Mouse (Mus musculus): ENCODE data around the gene Psmd7.
"Not testable (repeated sequence)": the region's sequence is repeated elsewhere in the genome, so short reads cannot be mapped to it uniquely, and the experiment has no call there.

The Psmd7 gene

DNA sequence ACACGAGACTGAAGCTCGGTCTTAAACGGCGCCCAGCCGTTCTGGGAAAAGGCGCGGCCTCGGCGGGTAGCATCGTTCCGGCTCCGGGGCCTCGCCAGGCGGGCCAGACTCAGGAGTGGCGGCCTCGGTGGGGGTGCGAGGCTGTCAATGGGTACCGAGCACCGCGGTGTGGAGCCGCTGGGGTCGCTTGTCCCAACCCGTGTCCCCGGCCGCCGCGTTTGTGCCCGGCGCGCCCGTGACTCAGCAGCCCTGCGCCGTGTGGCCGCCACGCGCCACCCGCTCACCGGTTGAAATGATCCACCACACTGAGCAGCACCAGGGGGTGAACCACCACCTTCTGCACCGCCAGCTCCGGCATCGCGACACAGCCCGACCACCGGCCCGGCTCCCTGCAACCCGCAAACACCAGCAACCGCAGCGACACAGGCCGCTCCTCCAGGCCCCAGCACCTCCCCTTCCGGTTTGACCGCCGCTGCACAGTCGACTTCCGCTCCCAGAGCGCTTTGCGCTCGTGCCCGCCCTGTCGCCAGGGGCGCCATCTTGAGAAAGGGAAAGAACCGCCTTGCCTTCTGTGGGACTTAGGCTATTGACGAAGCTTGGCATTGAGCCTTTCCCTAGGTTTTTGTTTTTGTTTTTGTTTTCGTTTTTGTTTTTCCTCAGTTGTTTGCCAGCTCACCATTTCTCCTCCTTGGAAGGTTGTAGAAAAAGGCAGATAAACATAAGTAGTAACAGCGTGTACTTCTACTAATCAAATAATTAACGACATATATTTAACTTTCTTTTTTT lies at the start of gene Psmd7:
TSS of gene Psmd7 (minus strand) at position 470 of the 786 bp plus-strand sequence.
- peak; percentile 94 for DNase-seq (ENCODE audit: low read depth, low spot score)

DNA sequence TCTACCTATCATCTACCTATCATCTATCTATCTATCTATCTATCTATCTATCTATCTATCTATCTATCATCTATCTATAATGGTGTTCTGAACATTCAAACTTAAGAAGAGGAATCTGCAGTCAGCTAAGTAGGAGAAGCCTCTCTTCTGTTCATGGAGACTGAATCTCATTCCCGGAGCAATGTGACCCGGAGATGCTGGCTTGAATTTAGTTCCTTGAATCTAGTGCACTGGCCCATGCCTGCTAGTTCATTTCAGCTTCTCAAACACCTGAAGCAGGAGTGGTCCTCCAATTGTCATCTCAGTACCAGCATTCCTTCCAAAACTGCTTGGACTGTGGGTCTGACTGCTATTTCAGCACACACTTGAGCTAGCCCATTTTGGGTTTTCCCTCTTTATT lies 45.5 kb upstream of the Psmd7 start:
- no peak for DNase-seq (ENCODE audit: low read depth, low spot score)

DNA sequence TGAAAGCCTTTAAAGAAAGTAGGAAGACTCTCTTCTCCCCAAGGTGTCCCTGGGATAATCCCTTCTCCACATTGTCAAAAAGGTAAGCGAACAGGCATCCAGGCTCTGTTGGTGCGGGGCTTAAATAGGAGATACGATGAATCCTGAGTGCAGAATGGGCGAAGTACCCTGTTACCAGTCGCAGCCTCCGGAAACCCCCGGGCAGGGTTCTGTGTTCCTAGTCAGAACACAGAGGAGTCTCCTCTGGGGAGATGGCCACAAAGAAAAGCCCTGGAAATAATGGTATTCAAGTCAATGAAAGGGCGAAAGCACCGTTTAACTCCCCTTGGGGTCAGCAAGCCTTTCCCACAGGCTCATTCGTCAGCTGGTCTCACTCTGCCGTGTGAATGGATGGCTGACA lies 41.4 kb upstream of the Psmd7 start:
- DNase-seq (ENCODE audit: low read depth, low spot score): no peak

DNA sequence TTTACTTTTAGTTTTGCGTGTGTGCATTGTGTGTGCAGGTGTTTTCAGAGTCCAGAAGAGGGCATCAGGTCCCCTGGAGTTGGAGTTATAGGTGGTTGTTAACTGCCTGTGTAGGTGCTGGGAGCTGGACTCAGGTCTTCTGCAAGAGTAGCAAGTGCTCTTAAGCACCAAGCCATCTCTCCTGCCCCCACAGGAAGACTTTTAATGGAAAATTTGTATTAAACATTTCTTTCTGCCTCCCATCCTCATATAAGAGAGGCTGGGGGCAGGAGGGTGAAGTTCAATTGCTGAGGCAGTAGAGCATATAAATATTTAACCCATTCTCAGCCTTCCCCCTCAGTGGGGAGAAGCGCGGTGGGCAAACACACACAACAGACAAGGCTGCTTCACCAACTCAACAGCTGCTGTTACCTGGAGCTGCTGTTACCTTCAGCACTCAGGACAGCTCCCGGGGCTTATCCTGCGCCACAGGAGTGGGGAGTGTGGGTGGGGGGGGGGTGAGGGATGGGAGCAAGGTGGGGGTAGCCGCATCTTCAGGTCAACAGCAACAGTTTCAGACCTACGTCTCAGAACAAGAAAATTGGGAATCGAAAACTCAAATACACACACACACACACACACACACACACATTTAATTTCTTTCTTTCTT lies 40.4 kb upstream of the Psmd7 start:
- no peak for DNase-seq (ENCODE audit: low read depth, low spot score)

DNA sequence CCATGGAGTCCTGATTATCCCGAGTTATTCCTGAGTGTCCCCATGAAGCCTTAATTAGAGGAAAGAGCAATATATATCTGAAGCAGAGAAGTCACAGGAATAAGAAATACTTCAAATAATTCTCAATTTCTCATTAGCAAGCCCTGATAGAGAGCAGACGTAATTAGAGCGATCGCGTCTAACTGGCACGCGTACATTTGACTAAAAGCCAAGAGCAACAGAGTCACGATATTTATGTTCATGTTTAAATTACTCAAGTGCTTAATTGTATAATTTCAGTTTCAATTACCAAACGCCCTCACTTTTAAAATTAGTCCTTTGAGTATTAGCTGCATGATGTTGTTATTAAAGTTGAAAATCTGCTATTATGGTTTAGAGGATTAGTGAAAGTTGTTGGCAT lies 39.6 kb upstream of the Psmd7 start:
- no peak for DNase-seq (ENCODE audit: low read depth, low spot score)

DNA sequence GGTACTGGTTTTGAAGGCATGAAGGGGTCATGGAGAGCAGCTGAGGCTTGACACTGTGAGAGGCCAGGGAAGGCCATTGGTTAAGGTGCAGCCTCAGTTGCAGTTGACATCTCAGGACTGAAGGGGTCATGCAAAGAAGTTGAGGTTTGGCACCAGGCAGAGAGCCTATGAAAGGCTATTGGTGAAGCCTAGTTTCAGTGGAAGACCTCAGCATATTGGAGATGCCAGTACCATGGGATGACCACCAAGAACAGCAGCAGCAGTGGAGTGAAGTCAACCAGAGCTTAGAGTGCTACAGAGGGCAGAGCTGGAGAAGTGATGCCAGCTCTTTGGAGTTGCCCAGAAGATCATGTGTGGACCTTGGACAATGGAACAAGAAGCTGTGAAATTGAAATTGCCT lies 36.0 kb upstream of the Psmd7 start:
- DNase-seq (ENCODE audit: low read depth, low spot score): not testable (repeated sequence)

DNA sequence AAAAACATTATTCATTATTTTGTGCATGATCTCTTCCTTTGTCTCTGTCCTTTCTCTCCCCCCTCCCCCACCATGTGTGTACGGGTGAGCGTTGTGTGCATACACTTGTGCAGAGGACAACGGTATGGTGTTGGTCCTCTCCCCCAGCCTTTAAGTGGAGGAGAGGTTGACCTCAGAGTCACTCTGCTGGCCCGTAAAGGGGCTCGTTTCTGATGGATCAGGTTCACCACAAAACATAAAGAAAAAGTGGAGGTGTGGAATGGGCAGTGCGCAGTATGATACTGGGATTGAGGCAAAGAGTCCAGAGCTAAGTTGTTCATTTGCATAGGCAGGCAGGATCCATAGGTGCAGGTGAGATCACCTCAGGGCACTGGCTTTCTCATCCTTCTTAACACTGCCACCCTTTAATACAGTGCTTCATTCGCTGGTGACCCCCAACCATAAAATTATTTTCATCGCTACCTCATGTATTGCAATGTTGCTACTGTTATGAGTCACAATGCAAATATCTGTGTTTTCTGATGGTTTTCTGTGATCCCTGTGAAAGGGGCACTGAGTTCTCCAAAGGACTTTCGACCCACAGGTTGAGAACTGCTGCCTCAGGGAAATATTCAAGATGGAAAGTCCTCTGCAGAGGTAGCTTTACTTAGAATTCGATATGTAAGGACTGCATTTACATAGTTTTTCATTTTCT lies 33.8 kb upstream of the Psmd7 start:
- DNase-seq (ENCODE audit: low read depth, low spot score): no peak

DNA sequence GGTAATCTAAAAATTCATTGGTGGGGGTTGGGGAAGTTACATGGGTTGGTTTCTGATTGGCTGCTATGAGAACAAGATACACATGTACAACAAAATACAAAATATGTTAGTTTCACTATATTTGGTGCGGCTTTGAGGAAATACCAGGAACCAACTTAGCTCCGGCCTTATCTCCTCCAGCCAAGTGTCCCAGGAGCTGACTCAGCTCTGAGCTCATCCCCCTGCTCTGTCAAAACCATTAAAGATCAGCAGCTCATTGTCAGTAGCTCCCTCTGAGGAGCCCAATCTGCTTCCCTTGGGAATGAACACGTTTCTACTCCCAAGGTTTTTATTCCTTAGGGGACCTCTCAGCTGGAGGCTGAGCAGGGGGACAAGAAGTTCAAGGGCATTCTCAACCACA lies 32.9 kb upstream of the Psmd7 start:
- DNase-seq (ENCODE audit: low read depth, low spot score): no peak

DNA sequence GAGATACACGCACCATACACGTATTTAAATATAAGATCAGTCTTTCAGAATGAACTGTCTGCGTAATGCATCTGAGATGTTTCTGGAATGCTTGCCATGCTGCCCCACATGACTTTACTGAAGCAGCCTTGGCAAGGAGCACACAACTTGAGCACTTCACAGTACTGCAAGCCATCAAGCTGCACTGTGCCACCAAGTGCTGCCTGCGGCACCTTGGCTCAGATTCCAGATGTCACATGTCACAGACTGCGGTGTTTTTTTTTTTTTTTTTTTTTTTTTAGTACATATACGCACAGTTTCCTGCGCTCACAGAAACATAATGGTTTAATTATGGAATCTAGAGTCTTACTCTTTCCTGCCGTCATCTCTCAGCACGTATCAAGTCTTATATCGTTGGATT lies 30.2 kb upstream of the Psmd7 start:
- no peak for DNase-seq (ENCODE audit: low read depth, low spot score)

DNA sequence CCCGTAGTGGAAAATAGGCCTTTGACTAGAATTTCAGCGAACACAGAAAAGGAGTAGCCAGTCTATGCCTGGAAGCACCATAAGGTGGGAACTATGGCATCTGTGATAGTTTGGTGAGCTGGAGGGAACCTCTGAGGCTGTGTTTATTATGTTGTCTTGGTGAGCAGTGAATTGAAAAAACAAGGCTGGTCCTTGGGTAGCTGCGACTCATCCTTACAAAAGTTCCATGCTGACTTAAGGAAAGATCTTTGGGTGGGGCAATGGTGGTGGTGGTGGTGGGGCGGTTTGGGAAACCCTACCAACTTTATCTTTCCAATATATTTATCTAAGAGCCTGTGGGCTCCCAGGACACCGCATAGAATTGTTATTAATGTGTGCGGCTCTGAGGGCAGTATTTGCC lies 25.1 kb upstream of the Psmd7 start:
- no peak for DNase-seq (ENCODE audit: low read depth, low spot score)

DNA sequence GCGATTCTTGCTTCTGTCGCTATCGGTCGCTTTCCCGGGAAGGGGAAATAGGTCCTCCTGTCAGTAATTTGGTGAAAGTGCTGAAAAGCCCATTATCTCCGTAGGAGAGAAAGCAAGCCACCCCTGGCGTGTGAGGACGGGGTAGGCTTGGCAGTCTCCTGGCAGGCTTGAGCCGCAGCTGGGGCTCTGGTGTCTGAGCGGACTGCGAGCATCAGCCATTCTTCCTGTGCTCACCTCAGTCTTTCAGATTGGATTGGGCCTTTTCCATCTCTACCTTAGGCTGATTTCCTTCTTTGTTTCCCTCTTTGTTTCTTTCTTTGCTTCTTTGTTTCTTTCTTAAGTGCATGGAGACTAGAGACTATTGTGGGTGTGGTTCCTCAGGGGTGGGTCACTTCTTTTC lies 22.6 kb upstream of the Psmd7 start:
- DNase-seq (ENCODE audit: low read depth, low spot score): no peak

DNA sequence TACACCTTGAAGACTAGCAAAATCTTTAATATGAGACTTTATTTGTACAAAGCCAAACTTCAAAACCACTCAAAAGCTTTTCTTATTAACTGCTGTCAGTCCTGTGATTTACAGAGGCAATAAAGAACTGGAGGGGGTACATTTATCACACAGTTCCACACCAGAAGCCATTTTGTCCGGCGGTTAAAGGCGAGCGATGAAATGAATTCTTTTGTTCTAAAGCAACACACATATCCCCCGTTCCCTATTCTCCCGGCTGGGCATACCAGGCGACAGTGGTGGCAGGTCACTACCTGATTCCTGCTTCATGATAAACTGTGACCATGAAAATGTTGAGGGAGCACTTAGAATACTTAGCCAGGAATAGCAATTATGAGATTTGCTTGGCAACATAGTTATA lies 20.5 kb upstream of the Psmd7 start:
- DNase-seq (ENCODE audit: low read depth, low spot score): no peak

DNA sequence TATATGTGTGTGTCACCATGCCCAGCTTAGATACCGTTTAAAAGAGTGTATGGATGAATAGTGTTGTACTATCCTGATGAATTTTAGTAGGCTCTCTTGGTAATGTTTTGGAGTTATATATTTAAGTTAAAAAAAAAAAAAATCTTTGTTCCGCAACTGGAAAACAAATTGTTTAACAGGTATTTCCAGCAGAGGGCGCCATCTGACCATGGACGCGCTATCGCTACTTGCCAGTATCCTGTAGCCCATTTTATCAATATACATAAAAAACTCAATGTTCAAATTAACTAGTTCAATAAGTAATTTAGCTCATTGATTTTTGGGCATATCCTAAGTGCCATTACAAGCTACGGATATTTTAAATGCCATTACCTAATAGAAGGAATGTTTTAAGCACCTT lies 14.8 kb upstream of the Psmd7 start:
- peak; percentile 68 for DNase-seq (ENCODE audit: low read depth, low spot score)

DNA sequence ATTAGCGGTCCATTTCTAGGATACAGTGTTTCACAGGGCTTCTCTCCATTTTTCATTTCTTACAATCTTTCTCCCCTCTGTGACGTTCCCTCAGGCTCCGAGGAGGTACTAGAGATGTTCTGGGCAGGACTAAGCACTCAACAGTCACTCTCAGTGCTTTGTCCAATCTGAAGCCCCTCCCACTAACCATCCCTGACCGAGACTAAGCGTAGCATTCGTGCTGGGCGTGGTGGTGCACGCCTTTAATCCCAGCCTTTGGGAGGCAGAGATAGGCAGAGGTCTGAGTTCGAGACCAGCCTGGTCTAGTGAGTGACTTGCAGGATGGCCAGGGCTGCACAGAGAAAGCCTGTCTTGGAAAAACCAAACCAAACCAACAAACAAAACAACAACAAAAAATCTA lies 11.4 kb upstream of the Psmd7 start:
- no peak for DNase-seq (ENCODE audit: low read depth, low spot score)

DNA sequence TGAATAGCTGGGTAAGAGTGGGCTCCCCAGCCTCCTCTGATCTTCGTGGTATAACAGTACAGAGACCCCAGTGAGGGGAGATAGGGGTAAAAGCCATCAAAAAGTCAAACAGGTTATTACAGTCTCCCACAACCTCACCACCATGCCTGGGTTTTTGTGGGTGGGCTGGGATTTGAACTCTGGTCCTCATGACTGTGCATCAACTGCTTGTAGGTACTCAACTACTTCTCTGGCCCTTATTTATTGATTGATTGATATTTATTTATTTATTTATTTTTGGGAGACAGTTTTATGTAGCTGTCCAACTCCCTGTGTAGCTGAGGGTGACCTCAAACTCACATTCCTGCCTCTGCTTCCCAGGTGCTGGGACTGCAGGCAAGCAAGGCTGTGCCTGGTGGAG lies 9.5 kb upstream of the Psmd7 start:
- no peak for DNase-seq (ENCODE audit: low read depth, low spot score)

DNA sequence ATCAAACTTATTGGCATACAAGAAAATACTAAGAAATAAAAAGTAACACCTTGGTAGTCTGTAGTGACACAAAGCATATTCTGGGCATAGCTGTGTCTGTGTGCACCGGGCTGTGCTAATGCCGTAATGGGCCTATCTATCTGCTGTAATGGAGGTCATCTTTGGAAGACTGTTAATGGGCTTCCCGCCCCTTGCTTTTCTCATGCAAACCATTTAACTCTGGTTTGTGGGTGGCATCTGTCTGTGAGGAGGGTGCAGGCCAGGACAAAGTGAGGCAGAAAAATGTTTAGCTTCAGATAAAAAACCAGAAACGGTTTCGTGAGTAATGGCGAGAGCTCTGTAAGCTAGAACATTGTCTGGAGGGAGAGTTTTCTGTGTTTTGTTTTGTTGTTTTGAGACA lies 6.6 kb upstream of the Psmd7 start:
- no peak for DNase-seq (ENCODE audit: low read depth, low spot score)

DNA sequence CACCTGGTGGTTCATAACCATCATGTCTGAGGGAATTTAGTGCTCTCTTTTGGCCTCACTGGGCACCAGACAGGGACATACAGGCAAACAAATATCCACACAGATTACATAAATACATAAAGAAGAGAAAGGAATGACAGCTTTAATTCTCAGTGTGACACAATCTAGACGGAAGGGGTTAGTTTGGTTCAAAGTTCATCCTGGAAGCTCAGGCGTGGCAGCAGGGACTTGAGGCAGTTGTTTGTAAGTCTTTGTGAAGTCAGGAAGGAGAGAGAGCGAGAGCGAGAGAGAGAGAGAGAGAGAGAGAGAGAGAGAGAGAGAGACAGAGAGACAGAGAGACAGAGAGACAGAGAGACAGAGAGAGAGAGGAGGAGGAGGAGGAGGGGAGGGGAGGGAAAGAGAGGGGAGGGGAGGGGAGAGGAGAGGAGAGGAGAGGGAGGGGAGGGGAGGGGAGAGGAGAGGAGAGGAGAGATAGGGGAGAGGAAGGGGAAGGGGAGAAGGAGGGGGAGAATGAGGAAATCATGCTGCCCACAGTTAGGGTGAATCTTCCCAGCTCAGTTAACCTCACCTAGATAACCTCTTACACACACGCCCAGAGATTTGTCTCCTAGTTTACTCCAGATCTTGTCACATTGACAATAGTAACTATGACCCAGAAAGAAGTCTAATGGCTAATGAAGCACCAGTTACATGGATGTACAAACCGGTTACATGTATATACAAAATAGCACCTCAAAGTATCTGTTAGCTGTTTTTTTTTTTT lies 5.9 kb upstream of the Psmd7 start:
- DNase-seq (ENCODE audit: low read depth, low spot score): no peak

DNA sequence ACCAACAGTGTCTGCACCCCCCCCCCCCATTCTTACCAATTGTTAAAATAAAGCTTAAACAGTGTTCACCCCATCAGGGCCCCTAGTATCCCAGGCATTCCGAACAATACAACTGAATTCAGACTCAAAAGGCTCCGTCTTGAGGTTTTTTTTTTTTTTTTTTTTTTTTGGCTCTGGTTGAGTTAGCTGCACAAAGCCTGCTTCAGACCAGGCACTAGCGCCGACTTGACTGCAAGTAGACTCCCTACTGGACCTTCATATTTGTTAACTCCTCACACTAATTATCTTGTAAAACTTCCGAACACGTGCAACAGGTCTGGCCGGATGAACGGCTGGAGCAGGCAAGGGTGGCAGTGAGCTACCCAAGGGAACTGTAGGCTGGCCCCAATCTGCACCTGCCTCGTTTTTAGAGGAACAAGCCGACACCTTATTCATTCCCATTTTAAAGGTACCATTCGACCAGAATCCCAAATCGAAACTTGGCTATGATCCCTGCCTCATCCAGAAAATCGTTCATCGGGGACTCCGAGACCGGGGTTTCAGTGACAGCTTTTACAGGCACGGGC lies 752 bp downstream of the Psmd7 start:
- DNase-seq (ENCODE audit: low read depth, low spot score): peak; percentile 14

DNA sequence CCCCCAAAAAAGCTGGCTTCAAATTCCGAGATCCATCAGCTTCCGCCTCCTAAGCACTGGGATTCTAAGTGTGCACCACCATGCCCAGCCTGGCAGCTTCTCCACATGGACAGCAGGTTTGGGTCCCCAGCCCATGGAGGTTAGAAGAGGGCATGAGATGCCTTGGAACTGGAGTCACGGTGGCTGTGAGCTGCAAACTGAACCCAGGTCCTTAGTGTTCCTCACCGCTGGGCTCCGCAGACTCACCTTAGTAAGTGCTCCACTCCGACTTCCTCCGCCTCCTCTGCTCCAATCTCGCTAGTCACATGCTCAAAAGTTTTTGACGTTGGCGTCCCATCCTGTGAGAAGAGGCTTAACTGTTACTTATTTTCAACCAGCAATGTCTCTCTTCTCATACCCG lies 6.1 kb downstream of the Psmd7 start:
- DNase-seq (ENCODE audit: low read depth, low spot score): no peak

DNA sequence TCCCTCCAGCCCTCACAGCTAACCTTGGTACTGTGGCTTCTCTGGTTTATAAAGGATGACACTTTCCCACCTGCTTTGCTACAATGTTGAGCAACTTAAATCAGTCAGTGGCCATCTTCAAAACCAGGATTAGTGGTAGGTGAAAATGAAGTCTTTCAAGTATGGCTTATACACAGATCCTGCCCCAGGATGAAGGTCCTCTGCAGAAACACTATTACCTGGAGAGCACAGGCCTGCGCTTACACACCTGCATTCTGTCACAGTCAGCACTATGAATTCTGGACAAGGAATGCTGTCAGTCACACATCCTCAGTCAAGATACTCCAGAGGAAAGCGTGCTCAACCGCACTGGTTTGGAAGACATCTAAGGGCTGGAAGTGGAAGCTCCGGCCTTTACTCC lies 6.7 kb downstream of the Psmd7 start:
- DNase-seq (ENCODE audit: low read depth, low spot score): no peak

DNA sequence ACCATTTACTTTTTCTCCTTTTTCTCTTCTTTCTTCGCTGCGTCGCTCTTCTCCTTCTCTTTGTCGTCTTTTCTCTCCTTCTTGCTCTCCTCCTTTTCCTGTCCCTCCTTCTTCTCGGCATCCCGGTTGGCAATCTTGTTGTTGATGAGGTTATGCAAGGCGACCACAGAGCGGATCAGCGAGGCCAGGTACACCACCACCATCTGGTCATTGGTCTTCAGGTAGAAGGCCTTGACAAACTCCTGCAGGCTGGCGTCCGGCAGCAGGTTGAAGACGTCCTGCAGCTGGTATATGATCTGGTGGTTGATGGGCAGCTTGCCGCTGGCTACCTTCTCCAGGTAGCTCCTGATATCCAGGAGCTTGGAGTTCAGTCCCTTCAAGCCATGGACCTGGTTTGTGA lies 7.4 kb downstream of the Psmd7 start:
- no peak for DNase-seq (ENCODE audit: low read depth, low spot score)

DNA sequence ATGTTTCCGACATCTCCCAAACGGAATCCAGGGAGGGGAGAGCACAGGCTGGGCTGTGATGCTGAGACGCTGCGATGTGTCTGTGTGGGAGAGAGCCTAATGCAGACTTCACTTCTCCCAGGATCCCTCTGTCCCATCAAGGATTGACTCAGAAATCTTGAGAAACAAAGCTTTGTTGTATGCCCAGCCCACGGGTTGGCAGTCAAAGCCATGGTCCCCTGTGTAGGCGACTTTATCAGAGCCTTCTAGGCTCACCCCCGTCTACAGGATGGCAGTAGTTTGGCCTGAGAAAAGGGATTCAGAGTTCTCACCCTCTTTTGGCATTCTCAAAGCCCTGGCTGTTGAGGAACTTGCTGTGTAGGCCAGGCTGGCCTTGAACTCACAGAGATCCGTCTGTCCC lies 9.7 kb downstream of the Psmd7 start:
- no peak for DNase-seq (ENCODE audit: low read depth, low spot score)
